Mouse (Mus musculus) frontal cortex, postnatal 36 days (tissue): ENCODE data around the gene Pam.
"Not testable (repeated sequence)": the region's sequence is repeated elsewhere in the genome, so short reads cannot be mapped to it uniquely, and the experiment has no call there.

Source experiments
- DNase-seq, 2 experiments: peaks; one replicate each; pipeline ENCODE4 v3.0.0; 2022; ENCODE audit warnings: low spot score in 2 of 2

The Pam gene

GRCm38 (mm10) chr1:97769294-97769903 is 326.0 kb downstream of the Pam start:
- peak in 1 of 2 experiments; percentile 32 for DNase-seq

GRCm38 (mm10) chr1:97768906-97769293 is 326.5 kb downstream of the Pam start:
- no peak for DNase-seq

GRCm38 (mm10) chr1:97768089-97768488 is 327.4 kb downstream of the Pam start:
- no peak for DNase-seq

GRCm38 (mm10) chr1:97765712-97766111 is 329.7 kb downstream of the Pam start:
- DNase-seq, result not testable (repeated sequence)

- no peak for DNase-seq
These were observed 334.0 kb downstream of the Pam start for GRCm38 (mm10) chr1:97761477-97761876.

- DNase-seq, result no peak
These were observed 334.8 kb downstream of the Pam start for GRCm38 (mm10) chr1:97760598-97760997.

GRCm38 (mm10) chr1:97759841-97760240 is 335.6 kb downstream of the Pam start:
- no peak for DNase-seq

GRCm38 (mm10) chr1:97754392-97754791 is 341.1 kb downstream of the Pam start:
- DNase-seq, result no peak

GRCm38 (mm10) chr1:97753216-97753615 is 342.2 kb downstream of the Pam start:
- no peak for DNase-seq

- no peak for DNase-seq
These were observed 347.3 kb downstream of the Pam start for GRCm38 (mm10) chr1:97748163-97748562.

GRCm38 (mm10) chr1:97746261-97746660 is 349.2 kb downstream of the Pam start:
- DNase-seq, result no peak

- DNase-seq, result no peak
These were observed 349.7 kb downstream of the Pam start for GRCm38 (mm10) chr1:97745712-97746111.
